Mouse (Mus musculus) erythroblast, adult 5-6 weeks (primary cell): ENCODE data around the gene Txndc2. TPM values are rescaled to one million over a fixed set of nuclear protein-coding genes. Genes with fewer than 3 reads are reported as not detected.

Source experiments
- ATAC-seq: replicated peaks from 2 replicates; pipeline ENCODE4 v1.8.0; 2016; ENCODE audit warnings: moderate number of reproducible peaks, mild to moderate bottlenecking, moderate TSS enrichment, inconsistent platforms; ENCODE audit not compliant: poor library complexity, low FRiP score, severe bottlenecking
- total RNA-seq, 2 experiments: library from RNA; stranded (forward) in 1 of 2; stranded (reverse) in 1 of 2; fragments of 150-400 nt in 1 of 2; fragments of 200-764, 138-1000 nt in 1 of 2; gene quantifications; 2 replicates each; pipeline versions ENCODE4 v1.2.3 to v1.2.4; 2015 to 2017; ENCODE audit warnings: low replicate concordance in 2 of 2

The Txndc2 gene
- total RNA-seq, 2 experiments from 2014 or later, result not detected

DNA sequence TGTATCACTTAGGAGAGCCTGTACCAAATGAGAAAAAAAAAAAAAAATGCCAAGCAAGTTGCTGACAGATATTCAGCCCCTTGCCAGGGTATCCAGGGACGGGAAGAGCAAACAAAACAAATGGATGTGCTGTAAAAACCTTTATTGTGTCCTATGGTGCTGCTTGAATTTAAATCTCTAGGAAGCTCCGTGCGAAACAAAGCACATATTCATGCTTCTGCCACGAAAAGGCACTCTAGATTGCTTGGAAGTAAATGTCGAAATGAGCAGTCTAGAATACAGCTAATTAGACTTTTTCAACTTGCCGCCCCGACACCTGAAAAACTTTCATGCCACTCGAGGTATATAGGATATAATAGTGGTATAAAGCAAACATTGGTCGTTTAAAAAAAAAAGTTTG lies 27.5 kb downstream of the Txndc2 start:
- ATAC-seq, result no peak

DNA sequence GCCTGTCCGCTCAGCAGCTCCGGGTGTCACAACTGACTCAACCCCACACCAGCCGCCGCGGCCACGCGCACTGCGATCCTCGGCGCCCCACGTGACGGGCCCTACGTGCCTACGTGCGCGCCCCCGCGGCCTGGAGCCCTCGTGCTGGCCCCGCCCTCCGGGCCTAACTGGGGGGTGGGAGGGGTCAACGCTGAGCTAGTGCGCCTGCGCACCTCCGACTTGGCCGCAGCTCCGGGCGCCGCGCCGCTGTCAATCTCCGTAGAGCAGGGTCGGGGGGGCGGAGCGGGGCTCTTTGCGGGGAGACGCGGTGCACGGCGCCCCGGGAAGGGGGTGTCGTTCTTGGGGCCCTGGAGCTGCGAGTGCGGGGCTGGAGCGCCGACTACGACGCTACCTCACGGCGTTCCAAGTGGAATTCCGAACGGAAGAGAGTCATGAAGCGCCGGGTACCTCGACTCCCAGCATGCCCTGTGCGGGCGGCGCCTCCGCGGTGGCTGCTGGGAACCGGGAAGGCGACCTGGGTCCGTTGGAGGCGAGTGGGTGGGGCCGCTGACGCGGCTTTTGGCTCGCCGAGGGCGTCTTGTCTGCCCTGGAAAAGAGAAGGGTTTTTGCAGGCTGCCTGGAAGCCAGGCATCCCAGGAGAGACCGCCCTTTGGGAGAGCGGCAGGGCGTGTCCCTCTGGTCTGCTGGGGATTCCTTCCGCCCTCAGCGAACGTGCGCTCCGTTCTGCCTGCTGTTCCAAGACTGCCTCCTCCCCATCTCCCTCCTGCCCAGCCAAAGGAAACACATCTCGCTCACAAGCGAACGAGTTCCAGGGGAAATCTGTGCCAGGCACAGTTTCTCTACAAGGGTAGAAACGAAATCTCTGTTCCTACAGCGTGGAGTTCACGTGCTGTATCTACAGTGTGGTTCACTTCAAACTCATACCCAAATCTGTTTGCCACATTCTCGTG lies 28.2 kb downstream of the Txndc2 start, which contains the start of gene Vapa:
Vapa (minus strand) TSS at position 93 of the 950 bp plus-strand sequence.
- ATAC-seq, result peak; percentile 92

DNA sequence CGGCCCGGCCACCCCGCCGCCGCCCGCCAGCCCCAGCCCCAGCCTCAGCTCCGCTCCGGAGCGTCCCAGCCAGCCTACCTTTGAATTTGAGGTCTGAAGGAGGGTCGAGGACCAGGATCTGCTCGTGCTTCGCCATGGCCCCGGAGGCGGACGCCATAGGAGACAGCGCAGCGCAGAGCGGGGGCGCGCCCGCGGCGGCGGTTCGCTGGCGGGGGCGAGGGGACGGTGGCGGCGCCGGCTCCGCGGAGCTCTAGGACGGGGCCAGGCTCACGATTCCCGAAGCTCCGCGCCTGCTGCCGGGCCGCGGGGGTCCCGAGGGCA lies 28.9 kb downstream of the Txndc2 start:
- ATAC-seq, result peak; percentile 14; the same call in 1 of the 2 replicates

DNA sequence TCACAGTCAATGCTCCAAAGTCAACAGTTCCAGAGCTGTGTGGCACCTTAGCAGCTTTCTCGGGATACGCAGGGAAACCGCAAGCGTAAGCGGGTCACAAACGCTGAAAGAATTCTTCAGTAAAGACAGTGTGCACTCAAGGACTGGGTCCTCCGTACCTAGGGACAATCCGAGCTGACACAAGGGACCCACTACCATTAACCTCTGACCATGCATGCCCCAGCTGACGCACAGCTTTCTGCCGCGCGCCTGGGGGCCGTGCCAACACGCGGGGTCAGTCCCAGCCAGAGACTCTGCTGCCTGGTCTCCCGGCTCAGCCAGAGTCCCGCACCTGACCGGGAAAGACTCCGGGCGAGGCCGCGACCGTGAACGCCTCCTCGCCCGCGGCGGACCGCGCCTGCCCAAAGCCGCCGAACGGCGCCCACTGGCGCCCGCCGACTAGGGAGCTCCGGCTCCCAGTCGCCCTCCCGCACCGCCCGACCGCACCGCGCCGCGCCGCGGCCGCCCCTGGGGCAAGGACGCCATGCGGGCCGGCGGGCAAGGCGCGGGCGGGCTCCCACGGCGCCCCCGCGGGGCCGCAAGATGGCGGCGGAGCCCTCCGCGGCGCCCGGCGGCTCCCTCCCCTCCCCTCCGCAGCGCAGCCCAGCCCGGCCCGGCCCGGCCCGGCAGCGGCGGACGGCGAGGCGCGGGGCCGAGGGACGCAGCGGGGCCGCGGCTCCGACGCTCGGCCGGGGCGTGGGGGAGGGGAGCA lies 29.4 kb downstream of the Txndc2 start:
- ATAC-seq, result peak; percentile 31

DNA sequence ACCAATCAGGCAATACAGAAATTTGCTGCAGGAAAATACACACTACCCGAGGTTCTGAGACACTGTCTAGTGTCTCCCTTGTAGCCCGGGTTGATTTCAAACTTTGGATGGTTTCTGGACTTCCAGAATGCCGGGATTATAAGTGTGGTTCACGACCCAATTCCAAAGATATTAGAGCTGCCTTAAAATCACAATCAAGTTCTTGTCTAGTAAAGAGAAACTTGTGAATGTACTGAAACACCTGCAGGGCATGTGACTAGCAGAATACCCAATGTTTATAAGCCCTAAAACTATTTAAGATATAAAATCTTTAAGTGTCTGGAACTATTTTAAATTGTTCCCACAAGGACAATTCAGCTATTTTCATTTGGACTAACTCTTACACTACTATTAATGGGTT lies 30.2 kb downstream of the Txndc2 start:
- no peak for ATAC-seq

DNA sequence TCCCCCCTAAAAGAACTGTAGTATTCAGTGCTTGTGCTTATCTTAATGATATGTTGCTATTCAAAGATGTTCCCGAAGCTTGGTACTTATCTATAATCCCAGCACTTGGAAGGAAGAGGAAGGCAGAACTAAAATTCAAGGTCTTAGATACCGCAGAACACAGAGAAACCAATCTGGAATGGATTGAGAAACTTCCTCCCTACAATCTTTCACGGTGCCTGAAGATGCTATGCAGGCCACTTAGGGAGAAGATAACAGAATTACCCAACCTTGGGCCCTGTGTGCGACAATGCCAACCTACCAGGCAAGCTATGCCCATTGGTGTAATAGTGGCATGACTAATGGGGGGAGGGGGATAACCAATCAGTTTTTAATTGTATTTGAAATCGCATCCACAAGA lies 33.2 kb downstream of the Txndc2 start:
- ATAC-seq, result no peak

DNA sequence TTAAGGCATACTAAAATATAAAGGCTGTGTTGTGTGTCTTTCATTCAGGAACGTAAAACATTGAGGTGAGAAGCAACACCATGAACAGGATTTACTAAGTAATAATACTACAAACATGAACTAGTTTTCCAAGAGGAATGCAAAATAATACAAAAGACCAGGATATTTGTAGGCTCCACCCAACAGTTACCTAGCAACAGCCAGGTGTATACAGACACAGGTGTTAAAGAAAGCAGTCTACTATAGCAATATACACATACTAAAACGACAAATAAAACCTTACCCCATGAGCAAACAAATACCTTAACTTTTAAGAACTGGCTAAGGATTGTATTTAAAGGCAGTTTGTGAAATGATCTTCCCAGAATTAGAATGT lies 33.7 kb downstream of the Txndc2 start:
- no peak for ATAC-seq

DNA sequence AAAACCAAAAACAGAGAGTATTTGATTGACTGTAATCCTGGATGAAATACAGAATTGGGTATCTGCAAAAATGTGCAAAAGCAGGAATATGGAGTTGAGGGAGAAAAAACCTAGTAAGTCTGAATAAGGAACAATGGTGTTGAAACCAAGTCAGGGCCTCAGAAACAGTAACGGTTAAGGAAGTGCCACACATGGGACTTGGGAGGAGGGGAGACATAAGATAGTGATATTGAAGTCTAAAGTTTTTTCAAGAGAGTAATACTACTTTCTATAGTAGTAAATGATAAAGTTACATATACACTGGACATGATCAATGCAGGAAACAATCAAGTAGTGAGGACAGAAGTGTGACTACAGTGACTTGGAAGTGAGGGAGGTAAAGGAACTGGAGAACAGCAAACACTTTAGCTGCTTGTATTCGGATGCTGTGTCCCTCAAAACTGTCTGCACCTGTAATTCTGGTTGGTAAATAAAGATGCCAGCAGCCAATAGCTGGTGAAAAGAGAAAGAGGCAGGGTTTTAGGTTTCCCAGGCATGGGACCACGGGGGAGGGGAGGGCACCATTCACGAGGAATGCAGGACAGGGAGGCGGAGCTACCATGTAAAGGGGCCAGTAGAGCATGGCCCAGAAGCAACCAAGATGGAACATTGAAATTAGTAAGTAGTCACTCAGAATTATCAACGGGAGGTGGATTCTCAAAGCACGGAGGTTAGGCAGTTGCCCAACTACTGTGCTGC lies 34.2 kb downstream of the Txndc2 start:
- ATAC-seq, result no peak

DNA sequence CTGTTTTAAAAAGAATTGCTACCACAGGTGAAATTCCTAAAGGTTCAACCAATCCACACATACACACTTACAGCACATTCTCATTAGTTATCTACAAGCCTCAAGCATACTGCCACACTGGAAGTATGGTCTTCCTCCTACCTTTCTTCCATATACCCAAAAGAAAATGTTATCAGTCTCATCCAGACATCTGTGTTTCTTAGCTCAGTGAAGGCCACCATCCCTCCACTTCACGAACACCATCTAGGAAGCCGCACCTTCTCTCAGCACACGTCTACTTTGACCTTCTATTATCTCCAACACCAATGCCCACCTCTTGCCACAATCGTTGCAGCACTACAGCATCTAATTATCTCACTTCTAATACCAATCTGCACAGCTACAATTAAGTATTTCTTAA lies 36.0 kb downstream of the Txndc2 start:
- peak; percentile 84 for ATAC-seq

DNA sequence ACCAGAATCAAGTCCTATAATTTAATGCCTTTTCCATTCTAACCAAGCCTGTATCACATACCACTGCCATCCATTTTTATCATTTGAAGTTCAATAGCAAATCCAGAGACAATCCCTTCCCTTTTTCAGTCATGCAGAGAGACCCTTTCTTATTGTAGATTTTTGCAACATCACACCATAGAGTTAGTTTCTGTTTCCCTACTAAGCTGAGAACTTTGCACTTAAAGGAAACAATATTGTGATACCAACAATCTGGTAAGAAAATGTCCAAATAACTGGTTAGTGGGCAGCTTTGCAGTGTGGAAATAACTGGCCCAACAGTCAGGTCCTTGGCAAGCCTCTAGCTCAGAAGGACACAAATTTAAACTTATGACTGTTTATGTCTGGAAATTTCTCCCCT lies 37.1 kb downstream of the Txndc2 start:
- ATAC-seq, result no peak

DNA sequence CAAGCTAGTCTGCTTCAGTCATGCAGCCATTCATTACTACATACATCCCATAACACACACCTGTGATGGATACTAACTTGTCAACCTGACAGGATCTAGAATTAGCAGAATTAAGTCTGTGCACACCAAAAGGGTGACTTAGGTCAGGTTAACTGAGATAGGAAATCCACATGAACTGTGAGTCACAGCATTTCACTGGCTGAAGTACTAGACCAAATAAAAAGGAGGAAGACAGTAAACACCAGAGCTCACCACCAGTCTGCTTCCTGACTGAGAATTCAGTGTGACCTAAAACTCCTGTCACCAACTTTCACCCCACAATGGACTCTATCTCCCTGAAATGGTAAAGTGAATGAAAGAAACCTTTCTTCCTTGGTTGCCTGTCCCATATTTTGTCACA lies 37.7 kb downstream of the Txndc2 start:
- ATAC-seq, result no peak

DNA sequence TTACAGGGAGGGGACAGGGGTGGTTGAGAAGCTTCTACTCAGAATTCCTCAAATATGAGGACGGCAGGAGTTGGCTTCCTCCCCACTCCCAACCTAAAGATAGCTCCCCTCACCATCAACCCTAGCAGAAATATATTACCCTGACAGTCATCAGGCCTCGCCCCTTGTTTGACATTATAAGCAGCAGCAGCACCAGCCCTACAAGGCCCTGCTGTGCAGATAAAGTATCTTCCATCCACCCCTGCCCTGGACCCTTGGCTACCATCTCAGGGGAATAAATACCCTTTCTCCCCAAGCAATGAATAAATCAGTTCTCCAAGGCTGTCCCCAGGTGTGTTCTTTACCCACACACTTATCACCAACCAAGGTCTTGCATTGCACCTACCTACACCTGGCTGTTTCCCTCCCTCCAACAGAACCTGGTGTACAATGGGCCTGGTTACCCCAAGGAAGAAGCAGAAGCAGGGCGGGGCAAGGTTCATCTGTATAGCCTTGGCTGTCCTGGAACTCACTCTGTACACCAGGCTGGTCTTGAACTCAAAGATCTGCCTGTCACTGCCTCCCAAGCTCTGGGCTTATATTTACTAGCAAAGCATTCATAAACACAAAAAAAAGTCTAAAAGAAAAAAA lies 44.0 kb downstream of the Txndc2 start:
- ATAC-seq, result no peak

DNA sequence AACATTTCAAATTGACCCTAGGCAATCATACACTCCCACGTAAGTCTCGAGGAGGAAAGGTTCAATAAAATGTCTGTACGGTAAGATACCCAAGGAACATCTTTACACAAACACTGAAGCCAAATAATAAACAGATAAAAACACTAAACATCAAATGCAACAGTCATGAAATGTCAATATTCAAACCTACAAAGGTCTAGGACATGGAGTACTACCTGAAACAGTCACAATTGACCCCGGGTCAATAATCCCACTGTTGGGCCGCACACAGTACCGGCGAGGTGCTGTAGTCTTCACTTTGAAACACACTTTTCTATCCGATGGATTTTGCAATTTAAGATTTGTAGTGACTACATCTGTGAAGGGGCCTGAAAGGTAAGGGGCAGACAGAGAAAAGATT lies 47.3 kb downstream of the Txndc2 start:
- no peak for ATAC-seq

Other genes with a start within 250 kb of the Txndc2 start
- gene Tmem232, start 101.4 kb downstream of the Txndc2 start, total RNA-seq (2015; ENCODE audit: low replicate concordance), result not detected in 2 replicates
- not detected in 2 replicates for gene Tmem232, start 101.4 kb downstream of the Txndc2 start, total RNA-seq (2017; ENCODE audit: low replicate concordance)
- gene Vapa, start 28.6 kb downstream of the Txndc2 start, total RNA-seq (2015; ENCODE audit: low replicate concordance), result 39.3 and 48.2 TPM in 2 replicates
- gene Vapa, start 28.6 kb downstream of the Txndc2 start, total RNA-seq (2017; ENCODE audit: low replicate concordance), result 28.4 and 31.3 TPM in 2 replicates
- 10.2 and 15.6 TPM in 2 replicates for gene Rab31, start 130.6 kb upstream of the Txndc2 start, total RNA-seq (2015; ENCODE audit: low replicate concordance)
- 13.6 and 13.7 TPM in 2 replicates for gene Rab31, start 130.6 kb upstream of the Txndc2 start, total RNA-seq (2017; ENCODE audit: low replicate concordance)
- gene Ppp4r1, start 140.4 kb upstream of the Txndc2 start, total RNA-seq (2015; ENCODE audit: low replicate concordance), result 11.1 and 16.1 TPM in 2 replicates
- 9.4 and 14.5 TPM in 2 replicates for gene Ppp4r1, start 140.4 kb upstream of the Txndc2 start, total RNA-seq (2017; ENCODE audit: low replicate concordance)
- 24.0 and 35.5 TPM in 2 replicates for gene Ralbp1, start 243.6 kb upstream of the Txndc2 start, total RNA-seq (2015; ENCODE audit: low replicate concordance)
- 83.8 and 90.1 TPM in 2 replicates for gene Ralbp1, start 243.6 kb upstream of the Txndc2 start, total RNA-seq (2017; ENCODE audit: low replicate concordance)